Mouse (Mus musculus) liver, embryonic 14.5 days (tissue): ENCODE results near the gene Dohh.

Experiments used
- CTCF ChIP-seq: IDR thresholded peaks from 2 replicates; pipeline ENCODE4 v1.5.1; 2016; ENCODE audit warnings: antibody characterized with exemption, low read depth, control low read depth
- EP300 ChIP-seq: IDR thresholded peaks from 2 replicates; pipeline ENCODE4 v1.6.1; 2016; ENCODE audit warnings: antibody characterized with exemption, low read depth

- TF ChIP-seq CTCF (no peak), EP300 (no peak)
Observed at GRCm38 (mm10) chr10:81390678-81390965, 6.4 kb downstream of the Dohh start.
